Mouse (Mus musculus): ENCODE measurements around the gene Wfdc16.
"Not testable (repeated sequence)": the region's sequence is repeated elsewhere in the genome, so short reads cannot be mapped to it uniquely, and the experiment has no call there.

The Wfdc16 gene

DNA sequence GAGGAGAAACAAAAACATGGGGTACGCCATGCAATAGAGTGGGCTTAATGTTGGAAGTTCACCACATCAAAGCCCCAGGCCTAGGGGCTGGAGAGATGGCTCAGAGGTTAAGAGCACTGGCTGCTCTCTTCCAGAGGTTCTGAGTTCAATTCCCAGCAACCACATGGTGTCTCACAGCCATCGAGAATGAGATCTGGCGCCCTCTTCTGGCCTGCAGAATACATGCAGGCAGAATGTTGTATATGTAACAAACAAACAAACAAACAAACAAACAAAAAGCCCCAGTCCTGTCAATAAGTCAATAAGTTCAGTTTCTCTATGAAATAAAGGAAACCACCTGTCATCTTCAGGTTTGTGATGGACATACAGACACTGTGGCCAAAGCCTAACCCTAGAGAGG is 38.4 kb downstream of the Wfdc16 start:
- no peak for DNase-seq (ENCODE audit: low read depth, low spot score)

DNA sequence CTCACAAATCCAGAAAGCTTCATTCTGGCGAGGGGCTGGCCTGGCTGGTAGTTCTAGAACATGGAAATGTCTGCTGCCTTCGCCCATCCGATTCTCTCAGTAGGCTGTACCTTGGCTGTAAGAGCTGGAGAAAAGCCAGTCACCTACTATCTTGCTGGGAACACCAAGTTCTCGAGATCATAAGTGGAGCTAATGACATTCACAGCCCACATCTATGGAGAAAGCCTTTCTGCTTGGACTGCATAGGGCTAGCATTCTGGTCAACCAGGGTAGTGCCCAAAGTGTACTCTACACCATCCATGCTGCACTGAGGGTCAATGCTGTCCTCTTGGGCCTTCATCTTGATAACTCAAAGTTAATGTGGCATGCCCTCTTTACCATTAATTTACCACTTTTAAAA is 45.1 kb downstream of the Wfdc16 start, which contains the start of gene Eppin:
Gene Eppin, minus strand, starts transcription at position 101 of the 400 bp plus-strand sequence.
- no peak for DNase-seq (ENCODE audit: low read depth, low spot score)

DNA sequence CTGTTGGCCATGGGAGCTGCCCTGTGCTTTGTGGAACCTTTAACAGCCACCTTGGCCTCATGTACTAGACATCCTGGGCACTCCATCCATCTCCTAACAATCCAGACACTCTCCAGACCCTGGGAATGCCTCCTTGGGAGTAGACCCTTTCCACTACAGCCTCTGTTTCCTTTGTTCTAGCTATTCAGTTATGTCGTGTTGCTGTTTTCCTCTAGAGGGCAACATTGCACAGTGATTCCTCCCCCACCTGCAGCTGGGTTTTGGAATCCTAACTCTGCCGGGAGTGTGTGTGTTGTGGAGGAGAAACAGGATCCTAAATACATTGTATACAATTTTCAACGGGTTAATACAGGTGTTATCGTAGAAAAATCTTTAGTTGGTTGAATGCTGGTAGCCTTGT is 46.6 kb downstream of the Wfdc16 start:
- peak; percentile 15 for DNase-seq (ENCODE audit: low read depth, low spot score)

DNA sequence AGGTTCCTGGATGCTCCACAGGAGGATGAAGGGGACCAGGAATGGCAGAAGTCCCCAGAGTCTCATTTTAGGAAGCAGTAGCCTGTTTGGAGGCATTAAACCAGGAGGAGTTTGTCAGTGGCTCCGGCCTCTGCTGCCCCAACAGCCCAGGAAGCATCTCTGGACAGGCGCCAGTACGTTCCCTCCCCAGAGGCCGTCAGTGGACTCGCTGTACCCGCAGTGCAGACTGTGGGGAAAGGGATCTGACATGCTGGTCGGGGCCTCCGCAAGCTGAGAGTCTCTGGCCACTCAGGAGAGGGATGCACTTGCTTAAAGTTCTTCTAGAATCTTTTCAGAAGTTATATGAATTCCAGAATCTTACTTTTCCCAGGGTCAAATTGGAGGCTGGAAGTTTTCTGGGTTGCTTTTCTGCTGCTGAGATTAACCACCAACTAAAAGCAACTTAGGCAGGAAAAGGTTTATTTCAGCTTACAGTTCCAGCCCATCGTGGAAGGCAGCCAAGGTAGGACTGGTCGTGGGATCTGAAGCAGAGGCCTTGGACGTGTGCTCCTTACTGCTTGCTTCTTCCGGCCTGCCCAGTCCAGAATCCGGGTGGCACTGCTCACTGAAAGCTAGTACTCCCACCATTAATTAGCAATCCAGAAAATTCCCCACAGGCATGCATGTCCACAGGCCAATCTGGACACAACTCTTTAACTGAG is 53.4 kb downstream of the Wfdc16 start, which contains the start of gene Wfdc6a:
Gene Wfdc6a, minus strand, starts transcription at position 423 of the 701 bp plus-strand sequence.
- not testable (repeated sequence) for DNase-seq (ENCODE audit: low read depth, low spot score)

Measured in retina, adult 2 months (tissue).